Mouse (Mus musculus): ENCODE measurements around the gene Arf3.

GRCm38 (mm10) chr15:98791771-98792170 lies 28.8 kb upstream of the Arf3 start:
- TF ChIP-seq CTCF (IDR thresholded peaks at IDR 0.05; ENCODE audit: low read depth) (no peak), EP300 (IDR thresholded peaks at IDR 0.05; ENCODE audit: low read depth) (no peak)
